Mouse (Mus musculus) adrenal gland, postnatal 14 days (tissue): ENCODE results near the gene Mta2. TPM values are rescaled to one million over a fixed set of nuclear protein-coding genes. Genes with fewer than 3 reads are reported as not detected.

Source experiments
- DNase-seq: peaks from one replicate; pipeline ENCODE4 v3.0.0; 2021; ENCODE audit warnings: mixed read lengths
- total RNA-seq: library from RNA; stranded (reverse); gene quantifications from 2 replicates; pipeline ENCODE4 v1.2.3, GENCODE M21; 2021

Gene Mta2
- total RNA-seq, 1 experiment from 2014 or later: 93.1 TPM

- peak; percentile 95 for DNase-seq
Observed at GRCm38 (mm10) chr19:8929224-8930088, 12.2 kb upstream of the Mta2 start, which contains the start of the genes Rom1 and Eml3. Gene Rom1 (minus strand): TSS chr19:8929356. Gene Eml3 (plus strand): TSS chr19:8929552.

- peak; percentile 30 for DNase-seq
Observed at GRCm38 (mm10) chr19:8930117-8930516, 11.6 kb upstream of the Mta2 start.

DNA sequence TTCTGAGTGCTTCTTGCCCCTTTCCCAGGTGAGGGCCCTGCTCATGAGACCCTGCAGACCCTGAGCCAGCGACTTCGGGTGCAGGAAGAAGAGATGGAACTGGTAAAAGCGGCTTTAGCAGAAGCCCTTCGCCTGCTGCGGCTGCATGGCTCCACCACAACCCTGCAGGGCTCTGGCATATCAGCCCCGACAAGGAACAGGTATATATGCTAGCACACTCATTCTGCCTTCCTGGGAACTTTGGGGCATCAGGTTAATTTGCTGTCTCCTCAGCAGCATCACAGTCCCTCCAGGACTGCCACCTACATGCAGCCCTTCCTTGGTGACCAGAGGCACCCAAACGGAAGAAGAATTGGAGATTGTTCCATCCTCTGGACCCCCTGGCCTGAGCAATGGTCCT is 10.9 kb upstream of the Mta2 start:
- DNase-seq: no peak

GRCm38 (mm10) chr19:8936736-8937135 is 4.9 kb upstream of the Mta2 start:
- DNase-seq: no peak

DNA sequence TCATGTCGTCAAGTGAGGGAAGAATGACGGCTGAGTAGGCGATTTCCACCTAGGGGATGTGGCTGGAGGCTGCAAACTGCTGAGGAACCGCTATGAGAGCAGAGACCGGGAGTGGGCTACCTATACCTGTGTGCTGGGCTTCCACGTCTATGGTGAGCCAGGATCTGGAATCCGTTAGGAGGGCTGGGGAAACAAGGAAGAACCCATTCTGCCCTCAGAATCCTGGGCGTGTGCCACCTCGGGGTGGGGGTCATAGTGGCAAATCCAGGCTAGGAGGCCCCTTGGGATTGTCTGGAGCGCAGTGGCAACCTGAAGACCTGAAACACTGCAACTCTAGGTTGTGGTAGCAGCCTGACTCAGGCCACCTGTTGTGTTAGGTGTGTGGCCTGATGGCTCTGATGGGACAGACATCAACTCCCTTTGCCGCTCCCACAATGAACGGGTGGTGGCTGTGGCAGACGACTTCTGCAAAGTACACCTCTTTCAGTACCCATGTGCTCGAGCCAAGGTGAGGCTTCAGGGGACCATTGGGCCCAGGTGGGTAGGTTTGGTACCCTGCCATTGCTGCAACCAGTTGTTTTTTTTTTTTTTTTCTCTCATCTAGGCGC is 1.0 kb upstream of the Mta2 start:
- DNase-seq: no peak

- no peak for DNase-seq
Observed at GRCm38 (mm10) chr19:8941136-8941514, 550 bp upstream of the Mta2 start.

DNA sequence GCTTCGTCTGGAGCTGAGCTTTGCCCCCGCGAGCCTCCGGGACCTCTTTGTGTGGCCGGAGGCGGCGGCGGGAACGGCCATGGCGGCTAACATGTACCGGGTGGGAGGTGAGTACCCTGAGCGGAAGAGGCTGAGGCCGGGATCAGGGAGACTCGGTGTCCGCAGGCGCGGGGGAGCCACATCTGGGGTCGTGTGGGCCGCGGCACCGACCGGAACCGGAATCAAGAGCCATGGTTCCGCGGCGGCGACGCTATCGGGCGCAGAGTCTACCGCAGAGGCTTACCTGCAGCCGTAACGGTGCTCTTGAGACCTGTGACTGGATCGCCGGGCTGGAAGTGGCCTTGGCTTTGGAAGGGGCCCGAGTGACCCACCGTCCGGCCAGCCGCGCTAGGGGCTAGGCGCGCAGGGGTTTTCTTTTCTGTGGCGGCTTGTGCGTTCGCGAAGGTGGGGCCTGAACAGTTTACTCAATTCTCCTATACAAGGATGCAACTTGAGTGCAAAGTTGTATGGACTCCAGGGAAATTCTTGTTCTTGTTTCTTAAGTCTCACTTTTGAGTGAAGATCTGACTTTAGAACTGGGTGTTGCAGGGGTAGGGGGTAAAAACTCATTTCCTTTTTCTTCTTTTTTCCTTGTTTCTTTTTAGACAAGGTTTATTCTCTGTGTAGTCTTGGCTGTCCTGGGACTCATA is 745 bp downstream of the Mta2 start:
- DNase-seq: peak; percentile 76

GRCm38 (mm10) chr19:8943047-8943446 is 1.4 kb downstream of the Mta2 start:
- peak; percentile 4 for DNase-seq

DNA sequence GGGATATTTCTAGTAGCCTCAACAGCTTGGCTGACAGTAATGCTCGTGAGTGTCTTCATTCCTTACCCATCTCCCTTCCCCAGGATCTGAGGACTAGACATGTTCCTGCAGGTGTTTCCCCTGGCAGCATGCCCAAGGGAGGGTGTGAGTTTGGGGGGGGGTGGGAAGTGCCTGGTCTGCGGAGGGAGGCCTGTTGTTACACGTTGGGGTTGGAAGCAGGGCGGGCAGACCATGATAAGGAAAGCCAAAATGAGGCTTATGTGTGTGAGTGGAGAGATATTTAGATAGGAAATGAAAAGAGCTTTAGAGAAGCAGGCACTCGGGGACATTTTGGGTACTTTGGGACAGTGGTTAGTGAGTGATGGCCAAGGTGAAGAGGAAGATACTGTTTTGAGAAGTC is 2.4 kb downstream of the Mta2 start:
- DNase-seq: peak; percentile 44

DNA sequence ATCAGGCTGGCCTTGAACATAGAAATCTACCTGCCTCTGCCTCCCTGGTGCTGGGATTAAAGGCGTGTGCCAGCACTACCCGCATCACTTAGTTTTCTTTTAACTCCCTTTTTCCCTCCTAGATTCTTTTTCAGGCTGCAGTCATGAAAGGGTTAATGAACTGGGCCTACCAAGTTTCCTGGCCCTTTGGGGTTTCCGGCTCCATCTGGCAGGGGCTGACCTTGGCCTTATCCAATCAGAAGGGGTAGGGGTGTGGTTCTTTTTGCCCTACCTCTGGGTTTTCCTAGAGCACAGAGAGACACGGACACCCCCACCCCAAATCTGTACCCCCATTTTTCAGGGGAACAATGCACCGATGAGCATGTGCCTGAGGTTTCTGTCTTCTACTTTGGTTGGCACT is 3.1 kb downstream of the Mta2 start:
- DNase-seq: peak; percentile 93

- DNase-seq: no peak
Observed at GRCm38 (mm10) chr19:8945251-8945650, 3.6 kb downstream of the Mta2 start.

DNA sequence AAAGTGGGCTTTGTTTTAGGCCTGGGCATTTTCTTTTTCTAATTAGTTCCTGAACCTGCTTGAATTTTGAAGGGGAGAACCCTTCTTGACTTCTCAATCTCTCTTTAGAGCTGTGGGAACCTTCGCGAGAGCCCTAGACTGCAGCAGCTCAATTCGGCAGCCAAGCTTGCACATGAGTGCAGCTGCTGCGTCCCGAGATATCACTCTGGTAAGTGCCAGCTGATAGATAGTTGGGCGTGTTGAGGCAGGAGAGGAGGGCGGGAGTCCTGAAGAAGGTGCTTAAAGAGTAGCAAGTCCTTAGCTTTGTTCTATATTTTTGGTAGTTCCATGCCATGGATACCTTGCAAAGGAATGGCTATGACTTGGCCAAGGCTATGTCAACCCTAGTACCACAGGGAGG is 5.3 kb downstream of the Mta2 start:
- no peak for DNase-seq

- no peak for DNase-seq
Observed at GRCm38 (mm10) chr19:8950190-8950589, 8.5 kb downstream of the Mta2 start.

GRCm38 (mm10) chr19:8952241-8952640 is 10.6 kb downstream of the Mta2 start:
- no peak for DNase-seq

DNA sequence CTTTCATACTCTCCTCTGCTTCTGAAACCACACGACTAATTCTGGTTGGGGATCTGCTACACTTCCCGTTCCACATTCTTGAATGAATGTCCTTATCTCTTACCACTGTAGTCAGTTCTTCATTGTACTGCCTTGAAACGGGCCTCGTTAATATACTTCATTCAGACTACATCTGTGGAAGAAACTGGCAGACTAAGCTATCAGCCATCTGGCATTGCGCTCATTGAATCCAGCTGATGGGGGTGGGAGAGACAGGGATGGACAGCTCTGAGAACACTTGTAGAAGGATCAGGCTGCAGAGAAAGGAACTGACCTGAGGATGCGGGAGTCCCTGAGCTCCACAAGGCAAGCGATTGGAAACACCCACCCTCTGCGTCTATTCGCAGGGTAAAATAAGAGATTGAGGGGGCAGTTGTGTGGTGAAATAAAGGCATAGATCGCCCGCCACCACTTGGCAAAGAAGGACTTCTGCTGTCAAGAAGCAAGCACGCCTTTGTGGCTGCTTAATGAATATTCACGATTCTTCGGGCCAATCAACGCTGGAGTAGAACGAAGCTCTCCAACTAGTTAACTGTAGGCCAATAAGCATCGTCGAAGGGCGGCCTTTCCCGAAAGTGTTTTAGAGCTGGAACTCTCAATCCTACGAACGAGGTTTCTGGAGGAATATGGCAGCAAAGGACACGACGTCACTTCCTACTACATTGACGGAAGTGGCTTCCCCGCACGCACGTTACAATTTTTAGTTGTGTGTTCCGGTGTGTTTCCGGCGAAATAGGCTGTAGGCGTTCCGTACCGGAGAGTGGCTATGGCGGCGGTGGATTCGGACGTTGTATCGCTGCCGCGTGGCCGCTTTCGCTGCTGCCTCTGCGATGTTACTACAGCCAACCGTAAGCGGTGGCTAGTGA is 11.7 kb downstream of the Mta2 start, which contains the start of gene Tut1:
Tut1 (plus strand) TSS at position 713 of the 905 bp plus-strand sequence.
- peak; percentile 93 for DNase-seq

- no peak for DNase-seq
Observed at GRCm38 (mm10) chr19:8954171-8954570, 12.5 kb downstream of the Mta2 start.

GRCm38 (mm10) chr19:8962256-8962655 is 20.6 kb downstream of the Mta2 start:
- DNase-seq: no peak

DNA sequence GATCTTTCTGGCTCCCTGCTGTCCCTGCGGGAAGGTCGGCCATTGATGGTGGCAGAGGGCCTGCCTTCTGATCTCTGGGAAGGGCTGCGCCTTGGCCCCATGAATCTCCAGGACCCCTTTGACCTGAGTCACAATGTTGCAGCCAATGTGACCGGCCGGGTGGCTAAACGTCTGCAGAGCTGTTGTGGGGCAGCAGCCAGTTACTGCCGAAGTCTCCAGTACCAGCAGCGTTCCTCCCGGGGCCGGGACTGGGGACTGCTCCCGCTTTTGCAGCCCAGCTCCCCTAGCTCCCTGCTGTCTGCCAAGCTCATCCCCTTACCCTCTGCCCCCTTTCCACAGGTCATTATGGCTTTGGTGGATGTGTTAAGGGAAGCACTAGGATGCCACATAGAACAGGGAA is 23.4 kb downstream of the Mta2 start:
- no peak for DNase-seq

GRCm38 (mm10) chr19:8965771-8966170 is 24.1 kb downstream of the Mta2 start:
- peak; percentile 40 for DNase-seq

- DNase-seq: no peak
Observed at GRCm38 (mm10) chr19:8966198-8966589, 24.5 kb downstream of the Mta2 start.

GRCm38 (mm10) chr19:8966590-8967372 is 25.1 kb downstream of the Mta2 start, which contains the start of gene Eef1g:
Gene Eef1g (plus strand): TSS chr19:8967041.
- DNase-seq: peak; percentile 99
